ENCODE assay signal across 12 mouse cellular contexts in the genomic region with DNA sequence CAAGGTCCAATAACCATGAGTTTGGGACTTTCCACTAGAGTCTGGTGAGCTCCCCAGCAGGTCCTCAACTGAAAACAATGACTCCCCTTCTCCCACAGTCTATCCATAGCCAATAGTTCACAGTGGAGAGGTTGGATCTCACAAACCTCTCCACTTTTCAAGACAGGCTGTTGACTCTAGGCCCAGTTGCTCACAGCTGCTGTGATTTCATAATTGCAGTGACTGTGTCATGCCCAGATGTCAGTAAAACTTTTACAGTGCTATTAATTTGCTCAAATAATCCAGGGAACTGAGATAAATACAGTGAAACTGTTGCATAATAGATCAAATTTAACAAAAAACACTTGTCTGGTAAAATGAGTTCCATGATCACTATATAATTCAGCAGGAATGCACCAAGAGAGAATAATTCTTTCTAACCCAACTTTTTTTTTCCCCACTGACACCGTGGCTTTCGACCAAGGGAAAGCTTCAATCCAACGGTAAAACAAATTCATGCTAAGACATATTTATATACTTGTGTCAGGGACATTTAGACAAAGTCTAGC. TPM values are rescaled to one million over a fixed set of nuclear protein-coding genes. Genes with fewer than 3 reads are reported as not detected.
DNase-seq lines count a peak whose midpoint lies in the region; ATAC-seq and TF ChIP-seq lines count a peak whose summit lies in the region.
"Had no signal": no experiment of that assay in that cellular context is flagged by ENCODE, and none has a peak within 500 bp of the region (broad histone marks: within the 10 kb centered on the region; RNA-seq: fewer than 3 reads in every experiment).

No protein-coding gene starts in this region.

- H3K4me2 ChIP-seq in lung, embryonic 14.5 days: no peak overlapping the region
- no peak overlapping the region for H3K4me2 ChIP-seq in hindbrain, embryonic 11.5 days (replicated peaks; ENCODE audit: low read depth, low read length)

- TF ChIP-seq CTCF in lung, embryonic 14.5 days (IDR thresholded peaks at IDR 0.05; ENCODE audit: low read depth): no peak

- peak; percentile 95 for DNase-seq in heart, adult 11 months
- DNase-seq in heart, embryonic 10.5 days (ENCODE audit: low spot score): no peak
- peak; percentile 78 for DNase-seq in NIH3T3 (ENCODE audit: low read depth)
- DNase-seq in heart, adult 8-10 months (ENCODE audit: low spot score): peak; percentile 60
- DNase-seq in lung, embryonic 14.5 days: peak; percentile 67
- no peak for DNase-seq in hindbrain, embryonic 11.5 days (ENCODE audit: low spot score)
- DNase-seq in thymus, postnatal 25 days: no peak
- no peak for DNase-seq in cerebellum, adult 18-20 months
- DNase-seq: kidney, adult 11 months; liver, postnatal 0 days had no signal

- H3K9me3 ChIP-seq in heart, embryonic 10.5 days: no peaks in the 10 kb centered on the region
- H3K9me3 ChIP-seq in lung, embryonic 14.5 days (ENCODE audit: low read depth, low read length): no peaks in the 10 kb centered on the region
- H3K9me3 ChIP-seq in hindbrain, embryonic 11.5 days (ENCODE audit: control insufficient read depth, low read length): no peaks in the 10 kb centered on the region

- H3K27ac ChIP-seq in heart, embryonic 10.5 days: no peak overlapping the region
- no peak overlapping the region for H3K27ac ChIP-seq in lung, embryonic 14.5 days (ENCODE audit: low read depth)
- no peak overlapping the region for H3K27ac ChIP-seq in hindbrain, embryonic 11.5 days (ENCODE audit: low read depth, low read length)

- no peak overlapping the region for H3K4me3 ChIP-seq in heart, embryonic 10.5 days
- no peak overlapping the region for H3K4me3 ChIP-seq in lung, embryonic 14.5 days (ENCODE audit: low read depth, low read length)
- H3K4me3 ChIP-seq in hindbrain, embryonic 11.5 days (ENCODE audit: low read depth, low read length): no peak overlapping the region

- H3K4me1 ChIP-seq in heart, embryonic 10.5 days: peaks cover 2% of the 10 kb centered on the region; the same call in 1 of the 2 replicates
- H3K4me1 ChIP-seq in lung, embryonic 14.5 days (ENCODE audit: insufficient read depth): peaks cover 19% of the 10 kb centered on the region
- no peaks in the 10 kb centered on the region for H3K4me1 ChIP-seq in hindbrain, embryonic 11.5 days (replicated peaks; ENCODE audit: control insufficient read depth, insufficient read depth, low read length)

- peak; percentile 54; the same call in 1 of the 2 replicates for ATAC-seq in lung, embryonic 14.5 days (ENCODE audit: insufficient read depth)
- ATAC-seq in hindbrain, embryonic 11.5 days (ENCODE audit: low FRiP score): no peak
- ATAC-seq: CD4-positive, CD25-positive, alpha-beta regulatory T cell, adult 4 months; midbrain, embryonic 16.5 days had no signal

- H3K9ac ChIP-seq in lung, embryonic 14.5 days: no peak overlapping the region
- H3K9ac ChIP-seq in hindbrain, embryonic 11.5 days (ENCODE audit: low read depth, low read length): no peak overlapping the region
- H3K9ac ChIP-seq: liver, postnatal 0 days had no signal

- H3K27me3 ChIP-seq in heart, embryonic 10.5 days (ENCODE audit: insufficient read depth, poor library complexity, severe bottlenecking): no peaks in the 10 kb centered on the region
- H3K27me3 ChIP-seq in lung, embryonic 14.5 days (ENCODE audit: insufficient read depth, low read length): no peaks in the 10 kb centered on the region
- H3K27me3 ChIP-seq in hindbrain, embryonic 11.5 days (ENCODE audit: control insufficient read depth, insufficient read depth, low read length): no peaks in the 10 kb centered on the region

- WGBS in heart, embryonic 10.5 days: 82% methylated on average over 3 of the region's 3 CpGs
- 42% methylated on average over 3 of the region's 3 CpGs for WGBS in lung, embryonic 14.5 days
- 96% methylated on average over 3 of the region's 3 CpGs for WGBS in hindbrain, embryonic 11.5 days

- no peaks in the 10 kb centered on the region for H3K36me3 ChIP-seq in heart, embryonic 10.5 days
- H3K36me3 ChIP-seq in lung, embryonic 14.5 days (ENCODE audit: insufficient read depth): no peaks in the 10 kb centered on the region
- no peaks in the 10 kb centered on the region for H3K36me3 ChIP-seq in hindbrain, embryonic 11.5 days (ENCODE audit: control insufficient read depth, insufficient read depth, low read length)

RNA-seq across cellular contexts. Expression of gene Cd55, which starts 49.4 kb away (rescaled TPM):
- polyA plus RNA-seq in heart, embryonic 10.5 days (2016; fragmentation: Nextera tagmentation; extraction: Ambion mirVana): 5.1 and 12.4 TPM in 2 replicates
- total RNA-seq in heart, adult 8-10 months (2022): 1 to 10 TPM; 6.9 to 9.8 (median 8.3) TPM
- 21.9 and 24.9 TPM in 2 replicates for polyA plus RNA-seq in lung, embryonic 14.5 days (2014; fragmentation: Nextera tagmentation; extraction: Ambion mirVana)
- 4.0 and 6.0 TPM in 2 replicates for polyA plus RNA-seq in hindbrain, embryonic 11.5 days (2014; fragmentation: Nextera tagmentation; extraction: Ambion mirVana)

Comparison
In these comparisons a context has a peak if more than half of its experiments do, and no peak if none do; other contexts are left out.
1. DNase-seq: peak in heart, adult 11 months (single experiment), NIH3T3 (single experiment), heart, adult 8-10 months (single experiment) and lung, embryonic 14.5 days (single experiment); none in heart, embryonic 10.5 days (single experiment), hindbrain, embryonic 11.5 days (single experiment), thymus, postnatal 25 days (single experiment) and cerebellum, adult 18-20 months (0 of 2).